Mouse (Mus musculus) embryonic stem cell, embryonic (primary cell): ENCODE measurements around the gene 4930455H04Rik.

ENCODE experiments used
- CTCF ChIA-PET, 4 experiments: fragments of 300-600 bp in 2 of 4; fragments of 350-600 bp in 2 of 4; sonication (Branson Sonifier 250); formaldehyde crosslinking; loops; one replicate each; lab custom pipeline; 2022; ENCODE audit warnings: inconsistent platforms in 2 of 4; lab: Charles Lee
- POLR2A ChIA-PET, 4 experiments: fragments of 300-600 bp in 2 of 4; fragments of 350-600 bp in 2 of 4; sonication (Branson Sonifier 250); formaldehyde crosslinking; loops; one replicate each; lab custom pipeline; 2022; ENCODE audit warnings: antibody characterized with exemption in 4 of 4, inconsistent platforms in 1 of 4; lab: Charles Lee

Gene 4930455H04Rik

DNA sequence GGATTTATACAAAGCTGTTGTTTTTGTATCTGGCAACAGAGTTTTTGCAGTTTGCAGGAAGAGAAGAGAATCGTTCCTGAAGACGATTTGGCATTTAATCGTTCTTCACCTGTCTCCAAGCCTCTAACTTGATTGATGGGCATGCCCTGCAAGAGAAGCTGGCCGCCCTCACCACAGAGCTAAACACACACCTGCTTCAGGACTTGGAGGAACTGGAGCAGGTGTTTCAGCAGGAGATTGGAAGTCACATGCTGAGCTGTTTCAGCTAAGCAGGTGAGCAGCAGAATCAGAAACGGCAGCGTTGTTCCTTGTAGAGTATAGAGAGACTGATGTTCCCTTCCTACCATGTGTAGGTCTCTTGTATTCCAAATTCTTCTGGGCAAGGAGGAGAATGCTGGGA is 42.1 kb downstream of the 4930455H04Rik start:
- ChIA-PET POLR2A (no interaction called here), CTCF (no interaction called here)

DNA sequence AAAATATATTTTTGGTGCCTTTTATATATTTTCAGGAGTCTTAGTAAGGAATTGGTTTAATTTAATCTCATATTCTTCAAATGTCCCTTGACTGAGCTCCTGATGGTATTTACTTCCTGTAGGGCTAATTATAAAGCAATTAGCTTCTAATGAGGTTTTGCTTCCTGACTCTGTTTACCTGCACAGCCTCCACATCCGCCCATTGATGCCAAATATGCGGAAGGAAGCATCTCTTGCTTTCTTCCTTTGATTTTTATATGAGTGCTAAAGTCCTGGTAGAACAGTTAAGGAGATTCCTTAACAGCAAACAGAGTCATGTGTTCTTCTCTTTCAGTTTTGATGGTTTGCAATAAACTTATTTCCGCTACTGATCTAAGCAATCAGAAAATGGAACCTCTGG is 52.3 kb downstream of the 4930455H04Rik start:
- POLR2A ChIA-PET, result no interaction called here

DNA sequence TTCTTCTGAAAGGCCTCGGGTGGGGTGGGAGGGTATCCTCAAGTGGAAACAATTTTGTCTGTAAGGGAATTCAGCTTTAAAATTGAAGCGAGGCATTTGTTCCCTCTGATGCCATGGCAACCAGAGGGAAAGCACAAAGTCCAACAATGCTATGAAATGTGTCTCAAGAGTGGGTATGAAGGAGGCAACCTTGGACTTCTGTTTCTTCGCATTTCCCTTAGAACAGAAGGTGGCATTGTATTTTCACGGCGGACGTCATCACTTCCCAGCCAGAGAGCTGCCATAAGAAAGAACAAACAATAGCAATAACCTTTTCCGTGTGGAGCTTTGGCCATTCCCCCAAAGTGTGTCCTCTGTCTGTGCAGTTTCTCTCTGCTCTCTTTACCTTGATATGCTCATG is 53.8 kb downstream of the 4930455H04Rik start:
- ChIA-PET POLR2A (no interaction called here), CTCF (no interaction called here)

More for the DNA sequence above, 52.3 kb downstream of the 4930455H04Rik start:
- CTCF ChIA-PET, result no interaction called here

DNA sequence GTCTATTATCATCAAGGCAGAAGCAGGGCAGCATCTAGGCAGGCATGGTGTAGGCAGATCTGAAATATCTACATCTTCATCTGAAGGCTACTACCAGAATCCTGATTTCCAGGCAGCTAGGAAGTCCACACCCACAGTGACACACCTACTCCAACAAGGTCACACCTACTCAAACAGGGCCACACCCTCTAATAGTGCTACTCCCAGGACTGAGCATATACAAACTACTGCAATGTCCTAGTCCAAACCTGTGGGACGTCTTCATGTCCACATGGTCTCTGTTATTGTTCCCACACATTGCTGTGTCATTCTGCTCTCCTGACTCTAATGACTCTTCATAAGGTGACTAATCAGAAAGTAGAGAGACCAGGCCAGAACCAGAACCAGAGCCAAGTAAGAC is 56.0 kb downstream of the 4930455H04Rik start:
- ChIA-PET POLR2A (no interaction called here), CTCF (no interaction called here)

DNA sequence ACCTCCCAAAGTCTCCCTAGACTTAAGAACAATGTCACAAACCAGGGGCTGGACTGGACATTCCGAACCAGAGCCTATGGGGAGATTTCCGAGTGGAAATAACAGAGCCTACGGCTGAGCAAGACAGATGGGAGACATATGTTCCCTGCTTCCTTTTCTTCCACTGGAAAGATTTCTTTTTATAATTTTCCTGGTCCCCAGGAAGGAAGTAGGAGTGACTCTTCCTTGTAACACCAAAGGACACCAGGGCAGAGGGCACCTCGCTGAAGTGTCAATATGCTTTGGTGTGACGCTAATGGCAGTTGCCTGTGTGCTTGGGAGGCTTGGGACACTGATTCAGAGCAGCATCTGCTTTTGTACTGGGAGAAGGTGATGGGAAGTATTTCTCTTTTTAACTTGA is 56.5 kb downstream of the 4930455H04Rik start:
- ChIA-PET POLR2A (no interaction called here), CTCF (no interaction called here)

DNA sequence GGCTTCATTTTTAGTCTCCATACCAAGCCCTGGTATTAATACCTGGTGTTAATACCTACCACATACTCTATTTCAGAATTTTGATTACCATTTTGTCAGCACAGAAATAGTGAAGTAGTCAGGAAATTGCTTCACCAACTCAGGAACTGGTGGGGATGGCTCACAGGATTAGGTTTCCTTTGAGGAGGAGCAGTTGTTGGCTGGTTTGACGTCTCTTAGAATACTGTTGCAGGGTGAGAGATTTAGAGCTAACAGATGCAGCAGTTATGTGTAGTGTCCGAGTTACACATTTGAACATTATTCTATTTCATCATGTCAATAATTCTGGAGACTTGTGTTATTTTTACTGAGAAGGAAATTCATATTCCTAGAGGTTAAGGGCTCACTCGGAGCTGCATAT is 57.4 kb downstream of the 4930455H04Rik start:
- CTCF ChIA-PET, result no interaction called here
- POLR2A ChIA-PET, result no interaction called here
